ENCODE assay signal across 12 mouse cellular contexts in genomic region chr13:95974106-95974505, GRCm38 (mm10).
"Had no signal": no experiment of that assay in that cellular context is flagged by ENCODE, and none has a peak within 500 bp of the region (broad histone marks: within the 10 kb centered on the region; RNA-seq: fewer than 3 reads in every experiment).

No protein-coding gene starts in this region.

- H3K27ac ChIP-seq: gastrocnemius, adult 2 months; heart, embryonic 10.5 days; hindbrain, embryonic 10.5 days; hindbrain, embryonic 12.5 days; hindbrain, embryonic 14.5 days; kidney, embryonic 15.5 days; kidney, postnatal 0 days; limb, embryonic 13.5 days; limb, embryonic 15.5 days; liver, embryonic 12.5 days had no signal

- H3K4me3 ChIP-seq: gastrocnemius, adult 2 months; heart, embryonic 10.5 days; heart, embryonic 12.5 days; hindbrain, embryonic 10.5 days; hindbrain, embryonic 12.5 days; kidney, embryonic 15.5 days; limb, embryonic 13.5 days; limb, embryonic 15.5 days; liver, embryonic 12.5 days had no signal

- DNase-seq: layer of hippocampus, adult 9-11 months had no signal

- H3K27me3 ChIP-seq: heart, embryonic 12.5 days; hindbrain, embryonic 12.5 days; kidney, embryonic 15.5 days; limb, embryonic 13.5 days; limb, embryonic 15.5 days had no signal

- H3K9ac ChIP-seq: heart, embryonic 12.5 days; hindbrain, embryonic 12.5 days; hindbrain, embryonic 14.5 days; kidney, embryonic 15.5 days; limb, embryonic 13.5 days; limb, embryonic 15.5 days; liver, embryonic 12.5 days had no signal

- H3K4me1 ChIP-seq: heart, embryonic 12.5 days; hindbrain, embryonic 10.5 days; hindbrain, embryonic 12.5 days; kidney, embryonic 15.5 days; limb, embryonic 13.5 days; limb, embryonic 15.5 days; liver, embryonic 12.5 days had no signal

- H3K9me3 ChIP-seq: heart, embryonic 10.5 days; heart, embryonic 12.5 days; hindbrain, embryonic 10.5 days; hindbrain, embryonic 12.5 days; kidney, embryonic 15.5 days; limb, embryonic 13.5 days; limb, embryonic 15.5 days; liver, embryonic 12.5 days had no signal

- H3K36me3 ChIP-seq: heart, embryonic 10.5 days; heart, embryonic 12.5 days; hindbrain, embryonic 10.5 days; hindbrain, embryonic 12.5 days; kidney, embryonic 15.5 days; limb, embryonic 13.5 days; limb, embryonic 15.5 days; liver, embryonic 12.5 days had no signal

- H3K4me2 ChIP-seq: heart, embryonic 12.5 days; hindbrain, embryonic 12.5 days; hindbrain, embryonic 14.5 days; kidney, embryonic 15.5 days; limb, embryonic 13.5 days; limb, embryonic 15.5 days; liver, embryonic 12.5 days had no signal
